Mouse (Mus musculus): Measurements from ENCODE around the gene Ifna16. TPM values are rescaled to one million over a fixed set of nuclear protein-coding genes. Genes with fewer than 3 reads are reported as not detected.

Ifna16 gene
- not detected in 2 replicates for polyA plus RNA-seq (2012; ENCODE audit: low replicate concordance)

GRCm38 (mm10) chr4:88676824-88677223, at the start of gene Ifna16:
Ifna16 (minus strand) TSS chr4:88676924.

GRCm38 (mm10) chr4:88721791-88722721, 45.3 kb upstream of the Ifna16 start, which contains the start of the genes Gm26566 and Klhl9:
Gm26566 (plus strand) TSS chr4:88721805.
Klhl9 (minus strand) TSS chr4:88722465.

GRCm38 (mm10) chr4:88691259-88691658, 14.5 kb upstream of the Ifna16 start, which contains the start of gene Ifnab:
Ifnab (minus strand) TSS chr4:88691359.

GRCm38 (mm10) chr4:88683812-88684211, 7.1 kb upstream of the Ifna16 start, which contains the start of gene Ifna2:
Ifna2 (minus strand) TSS chr4:88683912.

GRCm38 (mm10) chr4:88644359-88644758, 32.4 kb downstream of the Ifna16 start, which contains the start of gene Ifna13:
Ifna13 (minus strand) TSS chr4:88644459.

GRCm38 (mm10) chr4:88634311-88634710, 42.4 kb downstream of the Ifna16 start, which contains the start of gene C87499:
C87499 (minus strand) TSS chr4:88634411.

Other genes with a start within 250 kb of the Ifna16 start
- gene Hacd4, start 238.0 kb downstream of the Ifna16 start, polyA plus RNA-seq (2012; ENCODE audit: low replicate concordance): 0.84 and 1.4 TPM in 2 replicates
- not detected in 2 replicates for gene Ifnb1, start 154.2 kb downstream of the Ifna16 start, polyA plus RNA-seq (2012; ENCODE audit: low replicate concordance)
- not detected in 2 replicates for gene Ifna15, start 118.7 kb downstream of the Ifna16 start, polyA plus RNA-seq (2012; ENCODE audit: low replicate concordance)
- not detected in 2 replicates for gene Ifna14, start 105.1 kb downstream of the Ifna16 start, polyA plus RNA-seq (2012; ENCODE audit: low replicate concordance)
- not detected in 2 replicates for gene Ifna9, start 84.5 kb downstream of the Ifna16 start, polyA plus RNA-seq (2012; ENCODE audit: low replicate concordance)
- gene Ifna12, start 73.5 kb downstream of the Ifna16 start, polyA plus RNA-seq (2012; ENCODE audit: low replicate concordance): not detected in 2 replicates
- gene C87499, start 42.5 kb downstream of the Ifna16 start, polyA plus RNA-seq (2012; ENCODE audit: low replicate concordance): not detected in 2 replicates
- not detected in 2 replicates for gene Ifna13, start 32.5 kb downstream of the Ifna16 start, polyA plus RNA-seq (2012; ENCODE audit: low replicate concordance)
- gene Ifna2, start 7.0 kb upstream of the Ifna16 start, polyA plus RNA-seq (2012; ENCODE audit: low replicate concordance): not detected in 2 replicates
- not detected in 2 replicates for gene Ifnab, start 14.4 kb upstream of the Ifna16 start, polyA plus RNA-seq (2012; ENCODE audit: low replicate concordance)
- gene Gm26566, start 44.9 kb upstream of the Ifna16 start, polyA plus RNA-seq (2012; ENCODE audit: low replicate concordance): 0.11 and 0.58 TPM in 2 replicates
- 6.5 and 7.8 TPM in 2 replicates for gene Klhl9, start 45.5 kb upstream of the Ifna16 start, polyA plus RNA-seq (2012; ENCODE audit: low replicate concordance)
- not detected in 2 replicates for gene Gm13271, start 77.9 kb upstream of the Ifna16 start, polyA plus RNA-seq (2012; ENCODE audit: low replicate concordance)
- gene Gm13283, start 83.2 kb upstream of the Ifna16 start, polyA plus RNA-seq (2012; ENCODE audit: low replicate concordance): not detected in 2 replicates
- not detected in 2 replicates for gene Gm13290, start 96.9 kb upstream of the Ifna16 start, polyA plus RNA-seq (2012; ENCODE audit: low replicate concordance)
- not detected in 2 replicates for gene Gm13289, start 100.0 kb upstream of the Ifna16 start, polyA plus RNA-seq (2012; ENCODE audit: low replicate concordance)
- not detected in 2 replicates for gene Gm13272, start 102.9 kb upstream of the Ifna16 start, polyA plus RNA-seq (2012; ENCODE audit: low replicate concordance)
- gene Ifnz, start 105.2 kb upstream of the Ifna16 start, polyA plus RNA-seq (2012; ENCODE audit: low replicate concordance): not detected in 2 replicates
- not detected in 2 replicates for gene Gm13276, start 108.8 kb upstream of the Ifna16 start, polyA plus RNA-seq (2012; ENCODE audit: low replicate concordance)
- gene Gm13277, start 111.7 kb upstream of the Ifna16 start, polyA plus RNA-seq (2012; ENCODE audit: low replicate concordance): not detected in 2 replicates
- gene Gm13278, start 114.6 kb upstream of the Ifna16 start, polyA plus RNA-seq (2012; ENCODE audit: low replicate concordance): not detected in 2 replicates
- gene Gm13275, start 117.6 kb upstream of the Ifna16 start, polyA plus RNA-seq (2012; ENCODE audit: low replicate concordance): not detected in 2 replicates
- gene Gm13279, start 120.5 kb upstream of the Ifna16 start, polyA plus RNA-seq (2012; ENCODE audit: low replicate concordance): not detected in 2 replicates
- not detected in 2 replicates for gene Gm13285, start 122.7 kb upstream of the Ifna16 start, polyA plus RNA-seq (2012; ENCODE audit: low replicate concordance)
- gene Gm13287, start 126.3 kb upstream of the Ifna16 start, polyA plus RNA-seq (2012; ENCODE audit: low replicate concordance): not detected in 2 replicates
- gene Gm13288, start 128.6 kb upstream of the Ifna16 start, polyA plus RNA-seq (2012; ENCODE audit: low replicate concordance): not detected in 2 replicates
- not detected in 2 replicates for gene Ifna7, start 139.3 kb upstream of the Ifna16 start, polyA plus RNA-seq (2012; ENCODE audit: low replicate concordance)
- not detected in 2 replicates for gene Ifna11, start 143.0 kb upstream of the Ifna16 start, polyA plus RNA-seq (2012; ENCODE audit: low replicate concordance)
- not detected in 2 replicates for gene Ifna6, start 150.5 kb upstream of the Ifna16 start, polyA plus RNA-seq (2012; ENCODE audit: low replicate concordance)
- not detected in 2 replicates for gene Ifna5, start 158.6 kb upstream of the Ifna16 start, polyA plus RNA-seq (2012; ENCODE audit: low replicate concordance)
- gene Ifna4, start 164.9 kb upstream of the Ifna16 start, polyA plus RNA-seq (2012; ENCODE audit: low replicate concordance): not detected in 2 replicates
- gene Ifna1, start 173.2 kb upstream of the Ifna16 start, polyA plus RNA-seq (2012; ENCODE audit: low replicate concordance): not detected in 2 replicates
- gene Ifne, start 203.3 kb upstream of the Ifna16 start, polyA plus RNA-seq (2012; ENCODE audit: low replicate concordance): not detected in 2 replicates

Measured in hematopoietic multipotent progenitor cell, adult 10-12 weeks (in vitro differentiated cells).